Mouse (Mus musculus) ovary, postnatal 14 days (tissue): ENCODE measurements at regions not wholly inside any gene's neighbourhood (a gene's known extent, or its start where the extent isn't known, plus 50 kb on each side); places are given as distances from the start of the nearest gene placed in this dataset.

Experiments
- DNase-seq: peaks from one replicate; pipeline ENCODE4 v3.0.0; 2022; ENCODE audit warnings: low spot score

DNA sequence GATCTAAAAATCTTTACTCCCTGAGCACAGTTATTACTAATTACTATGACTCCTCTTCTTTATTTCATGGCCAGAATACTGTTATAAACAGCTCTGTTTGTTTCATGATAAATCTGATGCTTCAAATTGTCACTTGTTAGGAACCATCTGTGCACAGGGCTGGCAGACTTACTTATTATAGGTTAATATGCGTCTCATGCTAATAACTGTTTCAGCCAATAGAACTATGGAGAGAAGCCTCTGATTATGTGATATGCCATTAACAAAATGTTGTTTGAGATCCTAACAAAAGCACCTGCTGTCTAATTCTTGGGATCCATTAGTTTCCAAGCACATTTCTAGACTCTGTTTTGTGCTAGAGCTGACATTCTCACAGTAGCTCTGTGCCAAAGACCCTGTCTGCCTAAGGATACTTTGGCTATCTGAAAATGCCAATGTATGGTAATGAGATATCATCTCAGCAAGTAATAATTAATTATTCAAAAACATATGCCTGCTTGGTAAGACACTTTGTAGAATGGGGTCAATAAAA, 318.1 kb downstream of the Grb14 start:
- no peak for DNase-seq

- no peak for DNase-seq
Measured at GRCm38 (mm10) chr2:64695974-64696373, 328.8 kb downstream of the Grb14 start.

DNA sequence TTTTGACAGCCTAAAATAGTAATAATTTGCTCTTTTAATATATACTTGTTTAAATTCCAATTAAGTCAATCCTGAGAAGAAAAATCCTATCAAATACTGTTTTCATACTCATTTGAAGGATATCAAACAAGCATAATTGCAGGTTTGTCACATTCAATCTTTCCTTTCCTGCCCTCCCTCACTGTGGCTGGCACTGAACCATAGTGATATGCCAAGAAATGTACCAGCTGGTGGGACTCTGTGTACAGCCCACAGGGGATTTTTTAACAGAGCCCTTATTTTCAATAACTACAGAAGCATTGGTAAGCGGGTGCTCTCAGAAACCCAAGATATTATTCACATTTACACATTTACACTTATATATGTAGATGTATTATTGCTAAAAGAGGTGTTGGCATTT, 333.3 kb downstream of the Grb14 start:
- no peak for DNase-seq

DNA sequence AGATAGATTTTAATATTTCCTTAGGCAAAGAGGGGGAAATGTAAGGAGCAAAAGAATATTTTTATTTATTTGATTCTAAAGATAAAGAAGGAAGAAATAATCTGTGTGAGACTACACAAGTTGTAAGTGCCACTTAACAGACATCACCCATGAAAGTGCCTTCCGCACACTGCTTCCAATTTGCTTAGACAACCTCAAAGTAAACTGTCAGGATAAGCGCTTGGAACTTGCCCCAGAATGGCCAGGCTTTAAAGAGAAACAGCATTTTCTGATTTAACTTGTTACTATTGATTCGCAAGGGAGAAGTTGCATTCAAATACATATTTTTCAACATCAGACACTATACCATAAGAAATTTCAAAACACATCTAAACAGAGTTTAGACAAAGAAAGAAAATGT, 333.8 kb downstream of the Grb14 start:
- DNase-seq: no peak

- DNase-seq: no peak
Measured at GRCm38 (mm10) chr2:64686781-64687180, 338.0 kb downstream of the Grb14 start.

DNA sequence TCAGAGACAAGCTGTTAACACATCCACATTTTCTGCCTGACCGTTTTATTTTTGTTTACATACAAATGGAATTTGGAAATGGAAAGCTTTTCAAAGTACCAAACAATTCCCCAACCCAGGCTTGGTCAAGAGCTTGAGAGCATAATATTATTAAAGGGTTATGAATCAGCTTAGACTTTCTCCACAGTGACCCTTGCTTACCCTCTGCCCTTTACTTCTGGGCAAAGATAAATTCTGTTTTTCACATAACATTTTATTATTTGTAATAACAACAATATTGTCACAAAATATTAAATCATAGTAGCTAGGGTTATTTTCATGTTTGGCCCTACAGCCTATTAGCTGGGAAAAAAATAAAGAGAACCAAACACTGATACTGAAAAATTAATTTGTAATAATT, 375.2 kb downstream of the Grb14 start:
- DNase-seq: no peak

- DNase-seq: no peak
Measured at GRCm38 (mm10) chr2:64616931-64617330, 407.9 kb downstream of the Grb14 start.

DNA sequence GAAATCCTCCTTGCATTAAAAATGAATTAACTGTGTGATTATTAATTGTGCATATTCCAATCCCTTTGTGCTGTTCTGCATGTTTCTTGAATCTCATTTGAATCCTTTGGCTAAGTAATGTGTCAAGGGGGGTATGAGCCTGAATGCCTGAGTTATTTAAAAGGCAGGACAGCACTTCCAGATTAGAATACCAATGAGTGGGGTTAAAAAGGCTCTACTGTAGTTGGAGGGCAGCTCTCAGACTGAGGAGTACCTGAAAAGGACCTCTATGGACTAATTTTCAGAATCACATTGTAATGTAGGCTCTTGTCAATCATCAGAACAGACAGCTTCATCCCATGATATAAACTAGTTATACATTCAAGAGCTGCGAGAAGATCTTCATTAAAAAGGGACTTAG, 417.9 kb downstream of the Grb14 start:
- no peak for DNase-seq

- DNase-seq: no peak
Measured at GRCm38 (mm10) chr2:64582258-64582657, 442.5 kb downstream of the Grb14 start.

DNA sequence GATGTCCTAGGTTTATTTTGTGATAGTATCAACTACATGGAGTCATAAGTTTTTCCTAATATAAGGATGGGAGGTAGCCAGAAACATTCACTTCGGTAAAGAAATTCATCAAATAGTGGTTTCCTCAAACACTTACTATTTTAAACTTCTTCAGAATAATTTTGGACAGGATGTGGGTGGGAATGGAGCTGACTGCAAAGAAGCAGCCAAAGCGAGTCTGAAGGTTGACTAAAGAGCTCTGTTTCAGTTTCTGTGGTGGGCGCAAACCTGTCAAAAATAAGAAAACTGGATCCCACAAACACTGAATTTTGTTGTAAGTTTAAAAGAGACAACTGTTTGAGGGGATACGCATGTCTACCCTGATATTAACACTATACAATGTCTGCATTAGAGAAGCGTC, 438.2 kb upstream of the Fign start:
- DNase-seq: no peak

DNA sequence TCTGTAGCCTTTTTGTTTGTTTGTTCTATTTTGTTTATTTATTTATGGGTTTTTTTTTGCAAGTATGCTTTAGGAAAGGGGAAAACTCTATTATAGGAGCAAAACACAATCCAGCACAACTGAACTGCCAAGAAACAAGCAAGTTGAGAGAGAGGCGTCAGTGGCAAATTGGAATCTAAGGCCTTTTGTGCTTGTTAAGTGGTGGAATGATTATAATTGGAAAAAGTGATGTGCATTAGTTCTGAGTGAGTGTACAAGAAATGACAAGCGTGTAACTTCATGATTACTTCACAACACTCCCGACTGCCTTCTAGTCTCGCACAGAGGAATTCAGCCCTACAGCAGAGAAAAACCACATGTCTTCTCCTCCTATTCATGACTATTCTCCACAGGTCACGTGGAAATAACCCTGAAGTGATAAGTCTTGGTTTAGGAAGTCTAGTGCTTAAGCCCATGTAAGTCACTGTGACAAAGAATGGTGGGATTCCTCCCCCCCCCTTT, 437.6 kb upstream of the Fign start:
- no peak for DNase-seq

DNA sequence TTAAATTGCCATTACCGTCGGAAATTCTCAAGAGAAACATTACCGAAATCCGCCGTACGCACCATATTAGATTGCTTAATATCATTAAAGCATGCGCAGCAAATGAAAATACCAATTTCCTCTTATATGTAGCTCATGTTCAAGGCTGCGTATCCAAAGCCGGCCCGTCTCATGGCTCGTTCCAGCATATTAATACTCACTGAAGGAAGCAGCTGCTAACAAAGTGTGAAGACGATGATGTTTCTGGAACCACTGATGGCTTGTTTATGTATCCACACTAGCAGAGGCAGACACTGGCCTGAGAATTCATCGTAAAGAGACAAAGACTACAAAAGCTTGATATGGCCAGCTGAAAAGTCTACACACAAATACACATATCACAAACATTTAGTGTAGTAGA, 437.0 kb upstream of the Fign start:
- DNase-seq: no peak

GRCm38 (mm10) chr2:64534344-64534743, 436.5 kb upstream of the Fign start:
- no peak for DNase-seq

DNA sequence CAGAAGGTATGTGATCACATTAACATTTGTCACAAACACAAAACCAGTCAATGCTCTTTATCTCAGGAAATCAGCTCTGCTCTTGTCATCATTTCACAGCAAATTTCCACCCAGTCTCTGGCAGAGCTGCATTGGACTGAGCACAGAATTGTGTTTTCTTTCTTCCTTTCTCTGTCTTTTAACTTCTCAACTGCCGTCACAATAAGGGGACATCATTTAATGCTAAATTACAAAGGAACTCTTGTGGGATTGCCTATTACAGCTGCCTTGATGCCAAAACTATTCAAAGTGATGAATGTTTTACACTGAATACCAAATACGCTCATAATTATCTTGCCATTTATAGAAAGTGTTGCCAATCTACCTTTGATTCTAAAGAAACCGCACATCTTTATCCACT, 424.9 kb upstream of the Fign start:
- DNase-seq: no peak

GRCm38 (mm10) chr2:64522233-64522632, 424.4 kb upstream of the Fign start:
- DNase-seq: no peak

DNA sequence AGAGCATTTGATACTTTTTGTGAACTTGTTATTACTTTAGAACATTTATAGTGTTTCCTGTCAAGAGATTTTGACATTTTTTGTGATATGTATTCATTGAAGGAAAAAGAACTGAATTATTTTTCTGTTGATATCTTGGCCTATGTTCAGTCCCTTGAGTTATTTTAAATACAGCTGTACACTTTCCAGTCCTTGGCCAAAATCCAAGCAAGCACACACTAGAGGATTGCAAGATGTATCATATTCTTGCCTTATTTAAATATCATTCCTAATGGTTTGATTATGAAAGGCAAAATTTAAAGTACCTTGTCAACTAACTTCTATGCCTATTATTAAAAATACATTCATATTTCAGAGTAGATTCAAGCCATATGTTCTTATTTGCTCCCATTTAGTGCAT, 397.9 kb upstream of the Fign start:
- no peak for DNase-seq

DNA sequence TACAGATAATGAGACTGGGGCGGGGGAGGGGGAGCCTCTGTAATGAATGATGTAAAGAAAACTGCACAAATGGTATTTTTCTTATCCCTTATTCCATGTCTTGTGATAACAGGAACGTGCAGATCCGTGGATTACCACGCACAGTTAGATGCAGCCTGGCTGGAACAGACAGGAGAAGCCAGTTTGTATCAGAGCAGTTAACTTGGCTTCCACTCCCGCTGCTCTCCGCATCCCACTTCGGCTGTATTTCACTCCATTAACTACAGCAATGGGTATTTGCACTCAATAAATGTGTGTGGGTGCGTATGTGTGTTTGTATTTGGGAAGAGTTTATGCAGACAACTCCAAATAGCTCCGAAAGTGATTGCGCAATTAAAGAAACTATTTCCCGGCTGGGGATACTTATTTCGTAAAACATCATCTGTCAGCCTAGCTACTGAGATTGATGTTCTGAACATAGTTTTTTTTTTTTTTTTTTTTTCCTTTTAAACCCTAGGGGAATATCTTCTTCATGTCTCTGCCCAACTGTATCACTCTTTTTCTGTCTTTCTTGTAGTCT, 368.7 kb upstream of the Fign start:
- DNase-seq: no peak

GRCm38 (mm10) chr2:64462466-64463114, 364.8 kb upstream of the Fign start:
- no peak for DNase-seq

GRCm38 (mm10) chr2:64462041-64462440, 364.2 kb upstream of the Fign start:
- no peak for DNase-seq

DNA sequence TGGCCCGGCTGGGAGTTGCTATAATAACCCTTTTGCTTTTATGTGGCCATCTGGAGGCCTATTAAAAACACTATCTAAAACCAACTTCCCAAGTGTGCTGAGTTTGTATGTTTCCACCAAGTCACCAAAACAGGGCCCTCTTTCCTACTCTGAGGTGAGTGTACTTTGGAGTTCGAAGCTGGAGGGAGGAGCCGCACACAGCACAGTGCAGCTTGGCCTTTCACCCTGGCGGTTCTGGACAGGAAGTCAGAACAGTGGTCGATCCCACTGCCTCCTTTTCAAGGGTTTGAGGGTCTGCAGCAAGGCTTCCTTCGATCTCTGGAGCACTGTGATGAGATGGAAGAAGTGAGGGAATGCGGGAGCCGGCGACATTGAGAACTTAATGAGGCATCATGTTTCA, 363.8 kb upstream of the Fign start:
- DNase-seq: no peak

GRCm38 (mm10) chr2:64458171-64458570, 360.3 kb upstream of the Fign start:
- DNase-seq: peak; percentile 29

- no peak for DNase-seq
Measured at GRCm38 (mm10) chr2:64452690-64453089, 354.9 kb upstream of the Fign start.

DNA sequence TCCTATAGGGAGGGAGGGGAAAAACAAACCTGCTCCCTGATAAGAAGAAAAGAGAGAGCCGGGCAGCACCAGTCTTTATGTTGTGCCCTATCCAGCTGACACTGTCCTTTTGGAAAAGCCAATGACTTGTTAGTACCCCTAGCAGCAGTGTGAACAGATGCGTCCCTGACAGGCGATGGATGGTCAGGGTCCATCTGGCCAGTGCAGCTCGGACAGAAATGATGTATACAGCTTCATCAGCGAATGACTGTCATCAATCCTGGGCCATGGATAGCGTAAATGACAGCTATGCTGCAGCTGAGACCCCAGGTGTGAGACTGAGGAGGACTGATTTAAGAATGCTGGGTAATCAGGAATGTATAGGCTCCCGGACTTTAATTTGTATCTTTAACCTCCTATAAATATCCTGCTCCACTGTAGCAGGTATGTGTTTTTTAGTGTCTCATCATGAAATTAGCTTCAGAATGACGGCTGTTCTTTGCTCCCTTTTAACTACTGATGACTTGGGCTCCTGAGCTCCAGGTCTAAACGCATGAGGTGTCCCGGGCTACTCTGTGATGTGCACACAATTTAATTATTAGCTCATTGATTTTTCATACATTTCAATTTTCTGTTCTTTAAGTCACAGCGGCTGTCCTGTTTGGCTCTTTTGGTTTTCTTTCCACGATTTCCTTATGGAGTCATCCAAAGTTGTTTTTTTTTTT, 353.9 kb upstream of the Fign start:
- no peak for DNase-seq
